Mouse (Mus musculus) liver, adult 2 months (tissue): ENCODE data around the gene Kat6b.

ENCODE experiments used
- CTCF ChIP-seq: fragments of 200-500 bp; IDR thresholded peaks from 2 replicates; pipeline ENCODE4 v1.5.1; 2011; ENCODE audit warnings: low read depth, low read length, control low read depth
- POLR2A ChIP-seq: fragments of 200-500 bp; IDR thresholded peaks from 2 replicates; pipeline ENCODE4 v1.6.1; 2011; ENCODE audit warnings: low read length, control low read depth; ENCODE audit not compliant: insufficient read depth; ENCODE audit errors: extremely low read depth

GRCm38 (mm10) chr14:21459163-21459562 is 22.1 kb upstream of the Kat6b start:
- TF ChIP-seq POLR2A (no peak), CTCF (no peak)
